Mouse (Mus musculus) heart, adult 2 months (tissue): ENCODE data around the gene Slc22a17.

Experiments
- CTCF ChIP-seq: fragments of 200-600 bp; IDR thresholded peaks from 2 replicates; pipeline ENCODE4 v1.8.1; 2022; ENCODE audit warnings: antibody characterized with exemption, mild to moderate bottlenecking, moderate library complexity
- POLR2A ChIP-seq: fragments of 200-500 bp; IDR thresholded peaks from 2 replicates; pipeline ENCODE4 v1.6.1; 2011; ENCODE audit warnings: mild to moderate bottlenecking, low read depth, low read length, control low read depth; ENCODE audit not compliant: insufficient read depth

DNA sequence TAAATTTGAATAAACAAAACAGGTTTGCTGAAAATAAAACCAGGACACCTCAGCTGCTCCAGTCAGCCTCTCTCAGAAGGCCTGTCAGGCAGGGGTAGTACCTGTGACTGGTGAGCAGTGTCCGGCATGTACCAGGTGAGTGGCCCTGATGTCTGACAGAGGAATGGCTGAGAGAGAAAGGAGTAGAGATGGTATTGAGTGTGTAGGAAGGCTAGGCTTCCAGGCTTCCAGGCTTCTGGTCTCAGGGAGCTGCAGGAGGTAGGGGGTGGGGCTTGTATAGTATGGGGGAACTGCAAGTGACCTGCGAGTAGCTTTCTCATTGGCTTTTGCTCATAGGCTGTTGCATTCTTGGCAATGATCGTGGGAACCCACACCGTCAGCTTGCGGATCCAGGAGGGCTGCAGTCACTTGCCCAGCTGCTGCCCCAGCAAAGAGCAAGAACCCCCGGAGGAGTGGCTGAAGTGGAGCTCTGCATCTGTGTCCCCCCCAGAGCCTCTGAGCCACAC is 19.8 kb upstream of the Slc22a17 start, which contains the start of gene Il25:
- TF ChIP-seq POLR2A (no peak), CTCF (no peak)
